In the genomic region with DNA sequence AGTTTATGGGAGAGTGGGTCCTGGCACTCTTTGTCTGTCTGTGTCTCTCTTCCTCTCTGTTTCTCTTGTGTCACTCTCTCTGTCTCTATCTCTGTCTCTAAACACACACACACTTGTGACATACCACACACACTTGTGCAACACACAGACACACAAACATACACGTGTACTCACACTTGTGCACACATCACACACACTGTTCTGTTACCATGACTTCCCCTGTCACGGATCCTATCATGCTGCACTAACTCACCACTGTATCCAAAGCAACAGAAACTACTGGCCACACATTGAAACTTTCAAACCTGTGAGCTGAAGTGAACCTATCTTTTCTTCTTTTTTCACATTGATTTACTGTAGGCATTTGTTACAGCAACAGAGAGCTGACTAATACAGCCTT, we compare ENCODE assay signal across 19 mouse cellular contexts.
DNase-seq lines count a peak whose midpoint lies in the region; ATAC-seq lines count a peak whose summit lies in the region.
"Had no signal": no experiment of that assay in that cellular context is flagged by ENCODE, and none has a peak within 500 bp of the region (broad histone marks: within the 10 kb centered on the region; RNA-seq: fewer than 3 reads in every experiment).

No protein-coding gene starts in this region.

- H3K9me3 ChIP-seq in neural tube, embryonic 11.5 days (ENCODE audit: control insufficient read depth, low read length) = no peaks in the 10 kb centered on the region
- H3K9me3 ChIP-seq in neural tube, embryonic 15.5 days (replicated peaks) = no peaks in the 10 kb centered on the region
- H3K9me3 ChIP-seq in neural tube, embryonic 12.5 days = no peaks in the 10 kb centered on the region

- H3K27me3 ChIP-seq in neural tube, embryonic 11.5 days (ENCODE audit: control insufficient read depth, insufficient read depth, low read length) = no peaks in the 10 kb centered on the region
- no peaks in the 10 kb centered on the region for H3K27me3 ChIP-seq in neural tube, embryonic 15.5 days (replicated peaks)
- no peaks in the 10 kb centered on the region for H3K27me3 ChIP-seq in neural tube, embryonic 12.5 days (replicated peaks)
- H3K27me3 ChIP-seq: CH12.LX, Patski had no signal

- no peak overlapping the region for H3K4me3 ChIP-seq in neural tube, embryonic 11.5 days (ENCODE audit: low read depth, low read length)
- no peak overlapping the region for H3K4me3 ChIP-seq in neural tube, embryonic 15.5 days (replicated peaks)
- H3K4me3 ChIP-seq in neural tube, embryonic 12.5 days = no peak overlapping the region

- no peak overlapping the region for H3K9ac ChIP-seq in neural tube, embryonic 11.5 days (ENCODE audit: low read length)
- no peak overlapping the region for H3K9ac ChIP-seq in neural tube, embryonic 15.5 days (replicated peaks)
- no peak overlapping the region for H3K9ac ChIP-seq in neural tube, embryonic 12.5 days

- ATAC-seq in neural tube, embryonic 11.5 days (ENCODE audit: insufficient read depth, low FRiP score, low TSS enrichment) = peak; percentile 64; the same call in 1 of the 2 replicates
- no peak for ATAC-seq in neural tube, embryonic 15.5 days (ENCODE audit: low FRiP score)
- ATAC-seq in neural tube, embryonic 12.5 days (ENCODE audit: low FRiP score, low read depth) = peak; percentile 54; the same call in 1 of the 2 replicates
- ATAC-seq: activated CD4-positive, CD25-positive, alpha-beta regulatory T cell, adult 4 months; CD4-positive, CD25-positive, alpha-beta regulatory T cell, adult 4 months; Patski had no signal

- no peak overlapping the region for H3K4me2 ChIP-seq in neural tube, embryonic 11.5 days (ENCODE audit: low read depth)
- H3K4me2 ChIP-seq in neural tube, embryonic 15.5 days = no peak overlapping the region
- no peak overlapping the region for H3K4me2 ChIP-seq in neural tube, embryonic 12.5 days (replicated peaks)

- no peak for DNase-seq in neural tube, embryonic 11.5 days (ENCODE audit: low spot score)
- no peak for DNase-seq in neural tube, embryonic 10.5 days (ENCODE audit: extremely low spot score, low spot score)
- DNase-seq: adrenal gland, adult 2 months; adrenal gland, adult 8-10 months; adrenal gland, postnatal 10 days; adrenal gland, postnatal 14 days; adrenal gland, postnatal 25 days; adrenal gland, postnatal 36 days; B cell, adult 2 months; cerebellum, adult 11 months; cerebellum, adult 11-12 months; cerebellum, adult 18-20 months had no signal

- H3K27ac ChIP-seq in neural tube, embryonic 11.5 days (ENCODE audit: low read depth, low read length) = no peak overlapping the region
- H3K27ac ChIP-seq in neural tube, embryonic 15.5 days (replicated peaks) = no peak overlapping the region
- no peak overlapping the region for H3K27ac ChIP-seq in neural tube, embryonic 12.5 days

- no peaks in the 10 kb centered on the region for H3K36me3 ChIP-seq in neural tube, embryonic 11.5 days (ENCODE audit: control insufficient read depth, insufficient read depth, low read length)
- no peaks in the 10 kb centered on the region for H3K36me3 ChIP-seq in neural tube, embryonic 15.5 days
- H3K36me3 ChIP-seq in neural tube, embryonic 12.5 days = no peaks in the 10 kb centered on the region
- H3K36me3 ChIP-seq: G1E had no signal

- whole genome bisulfite sequencing in neural tube, embryonic 11.5 days = 68% methylated on average over 2 of the region's 2 CpGs
- WGBS in neural tube, embryonic 15.5 days = 48% methylated on average over 2 of the region's 2 CpGs
- WGBS in neural tube, embryonic 12.5 days = 45% methylated on average over 2 of the region's 2 CpGs

- no peaks in the 10 kb centered on the region for H3K4me1 ChIP-seq in neural tube, embryonic 11.5 days (ENCODE audit: control insufficient read depth, insufficient read depth, low read length)
- H3K4me1 ChIP-seq in neural tube, embryonic 15.5 days = no peaks in the 10 kb centered on the region
- H3K4me1 ChIP-seq in neural tube, embryonic 12.5 days = no peaks in the 10 kb centered on the region
